Comparison of ENCODE assay signal across 7 mouse cellular contexts in genomic region chr4:119108495-119109408, GRCm38 (mm10). TPM values are rescaled to one million over a fixed set of nuclear protein-coding genes. Genes with fewer than 3 reads are reported as not detected.
DNase-seq lines count a peak whose midpoint lies in the region; ATAC-seq lines count a peak whose summit lies in the region.

Gene Slc2a1, plus strand, starts transcription at chr4:119108711.

- H3K9me3 ChIP-seq in limb, embryonic 10.5 days (replicated peaks): no peaks in the 10 kb centered on the region
- H3K9me3 ChIP-seq in midbrain, embryonic 13.5 days: no peaks in the 10 kb centered on the region

- peak; percentile 95 for DNase-seq in adrenal gland, adult 2 months
- peak; percentile 98 for DNase-seq in embryo, embryonic 11 days
- peak; percentile 92 for DNase-seq in kidney, adult 11 months
- DNase-seq in limb, embryonic 10.5 days (ENCODE audit: low spot score): peak; percentile 98
- peak; percentile 74 for DNase-seq in spleen, adult 12 weeks (ENCODE audit: low spot score)

- peak within 1 kb of the TSS; percentile 75 for H3K4me2 ChIP-seq in midbrain, embryonic 13.5 days (replicated peaks)

- peak within 1 kb of the TSS; percentile 94 for H3K27ac ChIP-seq in limb, embryonic 10.5 days
- H3K27ac ChIP-seq in midbrain, embryonic 13.5 days: peak within 1 kb of the TSS; percentile 93

- H3K4me3 ChIP-seq in limb, embryonic 10.5 days: peak within 1 kb of the TSS; percentile 76
- peak within 1 kb of the TSS; percentile 76 for H3K4me3 ChIP-seq in midbrain, embryonic 13.5 days (replicated peaks)

- peaks cover 60% of the 10 kb centered on the region for H3K4me1 ChIP-seq in limb, embryonic 10.5 days
- H3K4me1 ChIP-seq in midbrain, embryonic 13.5 days (replicated peaks): peaks cover 54% of the 10 kb centered on the region

- peak within 1 kb of the TSS; percentile 78 for H3K9ac ChIP-seq in midbrain, embryonic 13.5 days (replicated peaks)

- no peaks in the 10 kb centered on the region for H3K27me3 ChIP-seq in limb, embryonic 10.5 days (ENCODE audit: low read depth, poor library complexity, severe bottlenecking)
- H3K27me3 ChIP-seq in midbrain, embryonic 13.5 days: no peaks in the 10 kb centered on the region

- H3K36me3 ChIP-seq in limb, embryonic 10.5 days: peaks cover 23% of the 10 kb centered on the region
- H3K36me3 ChIP-seq in midbrain, embryonic 13.5 days: no peaks in the 10 kb centered on the region

- WGBS in limb, embryonic 10.5 days: 1% methylated on average over 88 of the region's 88 CpGs
- under 1% methylated on average over 88 of the region's 88 CpGs for WGBS in midbrain, embryonic 13.5 days

- ATAC-seq in granulocyte monocyte progenitor cell, adult 5-6 weeks (replicated peaks; ENCODE audit: poor library complexity, severe bottlenecking): peak; percentile 80
- peak; percentile 93 for ATAC-seq in midbrain, embryonic 13.5 days

RNA-seq across cellular contexts. Expression of gene Slc2a1, which starts in this region (rescaled TPM):
- 10 to 100 TPM; 21.9 to 22.0 TPM for total RNA-seq in adrenal gland, adult 2 months (2021)
- 35.8 and 39.4 TPM in 2 replicates for polyA plus RNA-seq in adrenal gland, adult 2 months (2012; rRNA removed)
- 9.0 and 10.2 TPM in 2 replicates for total RNA-seq in granulocyte monocyte progenitor cell, adult 5-6 weeks (2014; fragmentation: Nextera tagmentation)
- total RNA-seq in granulocyte monocyte progenitor cell, adult 5-6 weeks (2017): 6.5 and 12.4 TPM in 2 replicates
- polyA plus RNA-seq in limb, embryonic 10.5 days (2016; fragmentation: Nextera tagmentation; extraction: Ambion mirVana): 110 and 139 TPM in 2 replicates
- polyA plus RNA-seq in midbrain, embryonic 13.5 days (2015; fragmentation: Nextera tagmentation; extraction: Ambion mirVana): 88.6 and 104 TPM in 2 replicates

Comparison
In these comparisons a context has a peak if more than half of its experiments do, and no peak if none do; other contexts are left out.
1. Peak in every context shown above with its lines: DNase-seq, ATAC-seq, H3K4me3 ChIP-seq and H3K27ac ChIP-seq.